Mouse (Mus musculus) heart, adult 9 months (tissue): ENCODE measurements around the gene Olfr1286.

ENCODE experiments used
- DNase-seq, 2 experiments: peaks; one replicate each; pipeline ENCODE4 v3.0.0; 2022; ENCODE audit warnings: low spot score in 2 of 2

Olfr1286 gene

GRCm38 (mm10) chr2:111422931-111423330 is at the start of gene Olfr1286:
Gene Olfr1286, minus strand, starts transcription at chr2:111423115.
- no peak for DNase-seq

DNA sequence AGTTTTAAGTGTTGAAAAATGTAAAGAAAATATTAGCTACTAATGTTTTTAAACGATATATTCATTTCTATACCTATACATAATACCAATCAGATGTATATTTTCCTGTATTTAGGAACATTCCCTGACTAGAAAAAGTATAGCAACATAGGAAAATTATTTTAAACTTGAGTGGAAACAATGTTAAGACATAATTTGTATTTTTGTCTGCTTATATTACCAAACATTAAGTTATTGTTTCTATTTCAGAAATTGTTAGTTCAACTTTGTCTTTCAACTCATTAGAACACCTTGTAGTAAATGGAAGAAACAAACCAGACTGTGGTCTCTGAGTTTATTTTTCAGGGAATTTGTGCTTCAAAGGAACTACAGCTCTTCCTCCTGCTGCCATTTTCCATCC is 25.9 kb upstream of the Olfr1286 start, which contains the start of gene Olfr1287:
Olfr1287 (plus strand) TSS at position 301 of the 400 bp plus-strand sequence.
- DNase-seq = no peak

DNA sequence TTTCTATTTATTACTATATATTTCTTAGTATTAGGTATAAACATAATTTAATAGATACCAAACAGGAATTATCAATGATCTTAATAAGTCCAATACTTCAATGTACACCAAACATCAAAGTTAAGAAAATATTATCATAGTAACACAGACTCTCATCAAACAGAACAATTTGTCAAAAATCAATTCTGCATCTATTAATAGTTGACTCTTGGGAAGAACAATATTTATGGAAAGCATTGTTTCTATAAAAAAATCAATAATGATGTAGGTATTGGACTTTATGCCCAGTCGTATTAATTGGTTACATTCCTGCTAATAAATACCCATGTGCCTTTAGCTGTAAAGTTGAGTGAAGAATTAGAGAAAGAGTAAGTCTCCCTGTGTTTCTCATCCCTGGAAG is 47.7 kb downstream of the Olfr1286 start, which contains the start of gene Olfr1284:
Olfr1284 (plus strand) TSS at position 301 of the 400 bp plus-strand sequence.
- no peak for DNase-seq
